Mouse (Mus musculus) G1E (cell line): ENCODE measurements around the gene Tmem98.

Experiments used
- CTCF ChIP-seq: IDR thresholded peaks from 2 replicates; pipeline ENCODE4 v1.5.1; 2012; ENCODE audit warnings: low read depth, low read length, inconsistent platforms, mixed read lengths
- GATA1 ChIP-seq: IDR thresholded peaks from 2 replicates; pipeline ENCODE4 v1.6.1; 2012; ENCODE audit warnings: borderline replicate concordance, low read length, inconsistent platforms, mixed read lengths

DNA sequence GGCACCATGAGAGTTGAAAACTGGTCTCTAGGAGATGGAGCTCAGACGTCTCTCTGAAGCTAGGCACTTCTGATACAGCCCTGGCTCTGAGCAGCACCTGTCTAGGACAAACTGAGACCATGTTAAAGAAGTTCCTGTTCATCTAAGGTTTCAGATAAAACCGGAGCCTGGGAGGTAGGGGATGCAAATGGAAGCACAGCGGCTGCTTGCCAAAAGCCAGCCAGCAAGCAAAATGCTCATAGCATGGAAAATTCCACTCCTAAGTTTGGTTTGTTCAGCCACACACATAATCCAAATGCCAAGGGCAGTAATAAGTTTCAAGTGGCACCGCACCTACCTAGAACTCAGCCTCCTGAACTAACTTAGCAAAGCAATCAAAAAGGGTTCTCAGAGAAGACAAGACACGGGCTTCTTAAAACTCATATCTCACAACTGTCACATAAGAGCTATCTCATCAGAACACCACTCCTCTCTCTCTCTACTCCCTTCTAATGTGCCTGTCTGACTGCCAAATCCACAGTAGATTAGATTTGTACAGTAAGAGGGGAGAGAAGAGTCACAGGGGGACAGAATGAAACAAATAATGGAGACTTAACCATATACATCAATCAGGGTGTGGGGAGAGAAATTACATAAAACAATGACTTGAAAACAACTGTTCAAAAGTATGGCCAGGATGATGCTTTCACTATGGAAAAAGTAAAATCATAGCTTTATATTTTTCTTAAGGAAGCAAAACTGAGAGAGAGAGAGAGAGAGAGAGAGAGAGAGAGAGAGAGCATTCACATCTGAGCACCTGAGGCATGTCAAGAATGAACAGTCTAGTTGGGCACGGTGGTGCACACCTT lies 43.3 kb upstream of the Tmem98 start:
- no peak for TF ChIP-seq CTCF
- TF ChIP-seq GATA1 = no peak
